Mouse (Mus musculus) liver, embryonic 12.5 days (tissue): ENCODE data around the gene A530084C06Rik. TPM values are rescaled to one million over a fixed set of nuclear protein-coding genes. Genes with fewer than 3 reads are reported as not detected.

Experiments
- ATAC-seq: fragments of 200-750 bp; cut with Nextera tagmentation; 2 replicates; pipeline ENCODE4 v1.8.0; 2017; ENCODE audit warnings: moderate number of reproducible peaks, mild to moderate bottlenecking, moderate library complexity
- H3K27ac ChIP-seq: fragments of 300-500 bp; sonication (generic); 2 replicates; pipeline ENCODE4 v1.5.1; 2016; ENCODE audit warnings: mild to moderate bottlenecking
- H3K27me3 ChIP-seq: fragments of 300-500 bp; sonication (generic); replicated peaks from 2 replicates; pipeline ENCODE4 v1.6.1; 2016; ENCODE audit warnings: mild to moderate bottlenecking, moderate library complexity
- H3K36me3 ChIP-seq: fragments of 300-500 bp; sonication (generic); 2 replicates; pipeline ENCODE4 v1.6.1; 2016; ENCODE audit warnings: mild to moderate bottlenecking, moderate library complexity
- H3K4me1 ChIP-seq: fragments of 300-500 bp; sonication (generic); 2 replicates; pipeline ENCODE4 v1.6.1; 2016
- H3K4me2 ChIP-seq: fragments of 300-500 bp; sonication (generic); 2 replicates; pipeline ENCODE4 v1.6.1; 2016; ENCODE audit warnings: mild to moderate bottlenecking, moderate library complexity
- H3K4me3 ChIP-seq: fragments of 300-500 bp; sonication (generic); 2 replicates; pipeline ENCODE4 v1.5.1; 2016; ENCODE audit warnings: mild to moderate bottlenecking, moderate library complexity
- H3K9ac ChIP-seq: fragments of 300-500 bp; sonication (generic); 2 replicates; pipeline ENCODE4 v1.6.1; 2016; ENCODE audit warnings: mild to moderate bottlenecking, moderate library complexity
- H3K9me3 ChIP-seq: fragments of 300-500 bp; sonication (generic); replicated peaks from 2 replicates; pipeline ENCODE4 v1.6.1; 2016; ENCODE audit warnings: mild to moderate bottlenecking, moderate library complexity
- WGBS: fragments of 180-500 bp; shearing (Covaris S2); methylation state at CpG from one replicate; pipeline ENCODE4 v1.1.7; 2016; ENCODE audit not compliant: insufficient replicate concordance; 5-methylcytosine and 5-hydroxymethylcytosine counted together
- polyA plus RNA-seq: library from polyadenylated mRNA; unstranded; fragments of >200 nt; fragmentation: Nextera tagmentation; extraction: Ambion mirVana; gene quantifications from 2 replicates; pipeline ENCODE4 v1.2.1, GENCODE M21; 2016

The A530084C06Rik gene
- polyA plus RNA-seq: not detected in 2 replicates

GRCm38 (mm10) chr13:31558521-31559418, at the start of gene A530084C06Rik:
TSS of gene A530084C06Rik (minus strand) at chr13:31559333.
- WGBS: 1% methylated on average over 84 of the region's 88 CpGs

GRCm38 (mm10) chr13:31603964-31604363, 44.8 kb upstream of the A530084C06Rik start:
- H3K9ac ChIP-seq: no peak overlapping the region
- no peak for ATAC-seq
- 72% methylated on average over 6 of the region's 6 CpGs for WGBS
- no peak overlapping the region for H3K27ac ChIP-seq
- H3K27me3 ChIP-seq: no peaks in the 10 kb centered on the region
- no peaks in the 10 kb centered on the region for H3K4me1 ChIP-seq
- H3K4me3 ChIP-seq: no peak overlapping the region
- H3K36me3 ChIP-seq: no peaks in the 10 kb centered on the region
- H3K9me3 ChIP-seq: no peaks in the 10 kb centered on the region
- no peak overlapping the region for H3K4me2 ChIP-seq

More at GRCm38 (mm10) chr13:31558521-31559418, at the start of gene A530084C06Rik:
- peaks cover 14% of the 10 kb centered on the region; the same call in 1 of the 2 replicates for H3K4me1 ChIP-seq
- H3K9me3 ChIP-seq: no peaks in the 10 kb centered on the region
- peaks cover 94% of the 10 kb centered on the region for H3K27me3 ChIP-seq
- peak within 1 kb of the TSS; percentile 13; the same call in 1 of the 2 replicates for H3K9ac ChIP-seq
- ATAC-seq: no peak
- H3K27ac ChIP-seq: no peak within 1 kb of the TSS
- peak within 1 kb of the TSS; percentile 83 for H3K4me2 ChIP-seq
- peak within 1 kb of the TSS; percentile 56 for H3K4me3 ChIP-seq
- H3K36me3 ChIP-seq: no peaks in the 10 kb centered on the region

- Histone ChIP-seq H3K4me1 (no peaks in the 10 kb centered on the region), H3K4me3 (no peak overlapping the region), H3K27me3 (no peaks in the 10 kb centered on the region), H3K36me3 (no peaks in the 10 kb centered on the region), H3K9me3 (no peaks in the 10 kb centered on the region), H3K9ac (no peak overlapping the region), H3K4me2 (no peak overlapping the region), H3K27ac (no peak overlapping the region)
- 79% methylated on average over 5 of the region's 5 CpGs for WGBS
- ATAC-seq: no peak
Observed at GRCm38 (mm10) chr13:31599576-31599975, 40.4 kb upstream of the A530084C06Rik start.

- Histone ChIP-seq H3K27ac (no peak overlapping the region), H3K4me3 (no peak overlapping the region), H3K36me3 (no peaks in the 10 kb centered on the region), H3K9me3 (no peaks in the 10 kb centered on the region), H3K9ac (no peak overlapping the region), H3K4me2 (no peak overlapping the region), H3K4me1 (no peaks in the 10 kb centered on the region), H3K27me3 (no peaks in the 10 kb centered on the region)
- WGBS: 52% methylated on average over 5 of the region's 5 CpGs
- no peak for ATAC-seq
Observed at GRCm38 (mm10) chr13:31587341-31587740, 28.2 kb upstream of the A530084C06Rik start.

- H3K9ac ChIP-seq: no peak overlapping the region
Observed at GRCm38 (mm10) chr13:31579866-31580265, 20.7 kb upstream of the A530084C06Rik start.

GRCm38 (mm10) chr13:31578389-31578788, 19.3 kb upstream of the A530084C06Rik start:
- H3K4me2 ChIP-seq: no peak overlapping the region
- H3K27me3 ChIP-seq: no peaks in the 10 kb centered on the region
- no peak overlapping the region for H3K27ac ChIP-seq
- no peak for ATAC-seq
- H3K9ac ChIP-seq: no peak overlapping the region
- H3K36me3 ChIP-seq: no peaks in the 10 kb centered on the region
- no peaks in the 10 kb centered on the region for H3K9me3 ChIP-seq
- WGBS: 61% methylated on average over 10 of the region's 10 CpGs
- no peaks in the 10 kb centered on the region for H3K4me1 ChIP-seq
- H3K4me3 ChIP-seq: no peak overlapping the region

More at GRCm38 (mm10) chr13:31579866-31580265, 20.7 kb upstream of the A530084C06Rik start:
- no peak overlapping the region for H3K4me2 ChIP-seq
- WGBS: 36% methylated on average over 9 of the region's 9 CpGs
- ATAC-seq: no peak
- no peaks in the 10 kb centered on the region for H3K4me1 ChIP-seq
- no peak overlapping the region for H3K4me3 ChIP-seq
- H3K27me3 ChIP-seq: no peaks in the 10 kb centered on the region
- H3K27ac ChIP-seq: no peak overlapping the region
- H3K36me3 ChIP-seq: no peaks in the 10 kb centered on the region
- no peaks in the 10 kb centered on the region for H3K9me3 ChIP-seq

- Histone ChIP-seq H3K4me1 (no peaks in the 10 kb centered on the region), H3K36me3 (no peaks in the 10 kb centered on the region), H3K4me2 (no peak overlapping the region), H3K4me3 (no peak overlapping the region), H3K9ac (no peak overlapping the region), H3K27me3 (no peaks in the 10 kb centered on the region), H3K27ac (no peak overlapping the region), H3K9me3 (no peaks in the 10 kb centered on the region)
- 42% methylated on average over 6 of the region's 6 CpGs for WGBS
- no peak for ATAC-seq
Observed at GRCm38 (mm10) chr13:31577576-31577975, 18.4 kb upstream of the A530084C06Rik start.

GRCm38 (mm10) chr13:31576696-31577095, 17.6 kb upstream of the A530084C06Rik start:
- Histone ChIP-seq H3K27me3 (no peaks in the 10 kb centered on the region), H3K9ac (no peak overlapping the region), H3K4me3 (no peak overlapping the region), H3K27ac (no peak overlapping the region), H3K36me3 (no peaks in the 10 kb centered on the region), H3K9me3 (no peaks in the 10 kb centered on the region), H3K4me2 (no peak overlapping the region), H3K4me1 (no peaks in the 10 kb centered on the region)
- no peak for ATAC-seq
- WGBS: 61% methylated on average over 4 of the region's 4 CpGs

GRCm38 (mm10) chr13:31574627-31575026, 15.5 kb upstream of the A530084C06Rik start:
- H3K4me3 ChIP-seq: no peak overlapping the region
- WGBS: 57% methylated on average over 3 of the region's 3 CpGs
- H3K4me1 ChIP-seq: no peaks in the 10 kb centered on the region
- H3K36me3 ChIP-seq: no peaks in the 10 kb centered on the region
- no peak overlapping the region for H3K4me2 ChIP-seq
- H3K9me3 ChIP-seq: no peaks in the 10 kb centered on the region
- no peak for ATAC-seq
- no peak overlapping the region for H3K27ac ChIP-seq
- H3K9ac ChIP-seq: no peak overlapping the region
- H3K27me3 ChIP-seq: no peaks in the 10 kb centered on the region; the same call in 1 of the 2 replicates

- H3K4me3 ChIP-seq: no peak overlapping the region
- H3K9me3 ChIP-seq: no peaks in the 10 kb centered on the region
- no peak overlapping the region for H3K9ac ChIP-seq
- H3K4me1 ChIP-seq: no peaks in the 10 kb centered on the region
- no peak for ATAC-seq
- no peaks in the 10 kb centered on the region for H3K36me3 ChIP-seq
- WGBS: 70% methylated on average over 10 of the region's 10 CpGs
- no peak overlapping the region for H3K27ac ChIP-seq
- H3K27me3 ChIP-seq: no peaks in the 10 kb centered on the region; the same call in 1 of the 2 replicates
- H3K4me2 ChIP-seq: no peak overlapping the region
Observed at GRCm38 (mm10) chr13:31572806-31573508, 13.8 kb upstream of the A530084C06Rik start.

GRCm38 (mm10) chr13:31567617-31568294, 8.6 kb upstream of the A530084C06Rik start:
- Histone ChIP-seq H3K27me3 (peaks cover 25% of the 10 kb centered on the region), H3K9ac (no peak overlapping the region), H3K4me1 (no peaks in the 10 kb centered on the region), H3K27ac (no peak overlapping the region), H3K36me3 (no peaks in the 10 kb centered on the region), H3K4me2 (no peak overlapping the region), H3K9me3 (no peaks in the 10 kb centered on the region), H3K4me3 (no peak overlapping the region)
- 55% methylated on average over 6 of the region's 6 CpGs for WGBS
- ATAC-seq: no peak
